Mouse (Mus musculus) intestine, postnatal 0 days (tissue): ENCODE results near the gene Shisa9. TPM values are rescaled to one million over a fixed set of nuclear protein-coding genes. Genes with fewer than 3 reads are reported as not detected.

Experiments
- ATAC-seq: fragments of 200-750 bp; cut with Nextera tagmentation; 2 replicates; pipeline ENCODE4 v1.8.0; 2017; ENCODE audit warnings: mild to moderate bottlenecking, moderate TSS enrichment, moderate library complexity
- H3K27ac ChIP-seq: fragments of 300-500 bp; sonication (generic); 2 replicates; pipeline ENCODE4 v1.5.1; 2014; ENCODE audit warnings: mild to moderate bottlenecking, low read depth, low read length, moderate library complexity
- H3K27me3 ChIP-seq: fragments of 300-500 bp; sonication (generic); replicated peaks from 2 replicates; pipeline ENCODE4 v1.6.1; 2014; ENCODE audit warnings: low read length, mixed read lengths; ENCODE audit not compliant: control insufficient read depth, insufficient read depth
- H3K36me3 ChIP-seq: fragments of 300-500 bp; sonication (generic); 2 replicates; pipeline ENCODE4 v1.6.1; 2014; ENCODE audit warnings: mild to moderate bottlenecking, moderate library complexity; ENCODE audit not compliant: control insufficient read depth, insufficient read depth
- H3K4me1 ChIP-seq: fragments of 300-500 bp; sonication (generic); replicated peaks from 2 replicates; pipeline ENCODE4 v1.6.1; 2014; ENCODE audit warnings: antibody characterized with exemption, low read length, mixed read lengths; ENCODE audit not compliant: control insufficient read depth, insufficient read depth
- H3K4me2 ChIP-seq: fragments of 300-500 bp; sonication (generic); replicated peaks from 2 replicates; pipeline ENCODE4 v1.6.1; 2014; ENCODE audit warnings: low read depth, mild to moderate bottlenecking, moderate library complexity
- H3K4me3 ChIP-seq: fragments of 300-500 bp; sonication (generic); 2 replicates; pipeline ENCODE4 v1.5.1; 2014; ENCODE audit warnings: low read depth, low read length
- H3K9ac ChIP-seq: fragments of 300-500 bp; sonication (generic); 2 replicates; pipeline ENCODE4 v1.6.1; 2014; ENCODE audit warnings: mild to moderate bottlenecking, low read depth, low read length
- H3K9me3 ChIP-seq: fragments of 300-500 bp; sonication (generic); 2 replicates; pipeline ENCODE4 v1.6.1; 2016; ENCODE audit warnings: mixed run types; ENCODE audit not compliant: control insufficient read depth
- CTCF ChIP-seq: sonication (generic); IDR thresholded peaks from 2 replicates; pipeline ENCODE4 v1.5.1; 2016; ENCODE audit warnings: low read depth, mild to moderate bottlenecking, control low read depth, antibody characterized with exemption, moderate library complexity
- WGBS: fragments of 180-500 bp; shearing (Covaris S2); extraction: QIAGEN DNeasy Blood & Tissue Kit; methylation state at CpG from one replicate; pipeline ENCODE4 v1.1.7; 2014; 5-methylcytosine and 5-hydroxymethylcytosine counted together
- polyA plus RNA-seq: library from polyadenylated mRNA; unstranded; fragments of >200 nt; fragmentation: Nextera tagmentation; extraction: Ambion mirVana; gene quantifications from 2 replicates; pipeline ENCODE4 v1.2.1, GENCODE M21; 2015

Gene Shisa9
- polyA plus RNA-seq, 1 experiment from 2014 or later: 0.37 TPM

DNA sequence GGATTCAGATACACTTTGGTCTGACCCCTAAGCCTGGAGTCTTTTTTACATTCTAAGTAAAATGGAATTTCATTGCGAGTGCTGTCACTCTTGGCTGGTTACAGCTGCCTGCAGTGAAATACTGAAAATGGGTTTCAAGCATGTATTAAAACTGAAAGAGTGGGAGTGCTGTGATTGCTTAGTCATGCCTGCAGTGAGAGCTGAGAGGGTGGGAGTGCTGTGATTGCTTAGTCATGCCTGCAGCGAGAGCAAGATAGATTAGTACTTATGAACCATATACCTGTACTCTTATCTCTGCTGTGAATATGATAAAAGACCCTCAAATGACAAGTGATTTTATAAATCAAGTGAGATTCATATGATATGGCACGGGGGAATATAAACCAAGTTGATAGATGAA, 26.2 kb downstream of the Shisa9 start:
- H3K9me3 ChIP-seq: no peaks in the 10 kb centered on the region
- no peak overlapping the region for H3K4me3 ChIP-seq
- no peaks in the 10 kb centered on the region for H3K36me3 ChIP-seq
- H3K4me2 ChIP-seq: no peak overlapping the region
- H3K27me3 ChIP-seq: no peaks in the 10 kb centered on the region
- no peak overlapping the region for H3K9ac ChIP-seq
- no peak for ATAC-seq
- no peaks in the 10 kb centered on the region for H3K4me1 ChIP-seq
- no peak overlapping the region for H3K27ac ChIP-seq
- no peak for TF ChIP-seq CTCF
- 74% methylated on average over 3 of the region's 3 CpGs for WGBS

DNA sequence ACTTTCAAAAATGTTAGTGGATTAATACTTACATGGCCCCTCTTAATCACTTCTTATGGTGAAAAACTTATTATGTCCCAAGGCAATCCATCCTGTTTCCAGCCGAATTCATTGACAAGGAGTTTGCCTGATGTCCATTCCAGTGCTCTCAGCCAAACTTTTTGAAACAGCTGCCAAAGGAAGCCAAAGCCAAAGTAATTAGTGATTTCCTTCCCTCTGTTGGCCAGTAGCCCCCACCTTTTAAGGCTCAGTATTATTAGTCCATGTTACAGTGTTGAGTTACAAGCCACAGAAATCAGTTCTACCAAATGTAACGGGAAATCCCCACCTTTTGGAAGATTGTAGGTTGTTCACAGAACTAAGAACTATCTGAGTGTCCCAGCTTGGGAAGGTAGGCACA, 28.8 kb downstream of the Shisa9 start:
- Histone ChIP-seq H3K27me3 (no peaks in the 10 kb centered on the region), H3K9ac (no peak overlapping the region), H3K27ac (no peak overlapping the region), H3K36me3 (no peaks in the 10 kb centered on the region), H3K4me2 (no peak overlapping the region), H3K4me1 (no peaks in the 10 kb centered on the region), H3K4me3 (no peak overlapping the region), H3K9me3 (no peaks in the 10 kb centered on the region)
- no peak for ATAC-seq
- 79% methylated on average over 2 of the region's 2 CpGs for WGBS
- TF ChIP-seq CTCF: no peak

DNA sequence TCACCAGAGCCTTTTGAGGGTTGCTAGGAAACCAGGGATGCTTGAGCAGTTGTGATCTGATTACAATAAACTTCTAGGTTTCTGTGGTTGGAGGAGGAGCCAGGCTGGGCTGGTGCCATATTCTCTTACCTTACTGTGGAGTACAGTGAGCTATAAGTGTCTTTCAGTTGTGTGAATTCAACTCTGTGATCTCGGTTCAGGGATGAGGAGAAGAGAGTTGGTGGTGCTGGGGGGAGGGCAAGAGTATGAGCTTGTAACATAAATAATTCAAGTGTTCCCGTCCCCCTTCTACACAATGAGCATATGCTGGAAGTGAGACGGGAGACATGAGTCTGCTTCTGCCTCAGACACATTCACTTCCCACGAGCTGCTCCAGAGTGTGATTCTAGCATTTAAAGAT, 30.6 kb downstream of the Shisa9 start:
- no peak for TF ChIP-seq CTCF
- H3K4me3 ChIP-seq: no peak overlapping the region
- WGBS: 65% methylated on average over 4 of the region's 4 CpGs
- no peaks in the 10 kb centered on the region for H3K9me3 ChIP-seq
- no peak overlapping the region for H3K27ac ChIP-seq
- no peak overlapping the region for H3K9ac ChIP-seq
- H3K4me1 ChIP-seq: no peaks in the 10 kb centered on the region
- no peak for ATAC-seq
- no peaks in the 10 kb centered on the region for H3K27me3 ChIP-seq
- no peak overlapping the region for H3K4me2 ChIP-seq
- no peaks in the 10 kb centered on the region for H3K36me3 ChIP-seq

DNA sequence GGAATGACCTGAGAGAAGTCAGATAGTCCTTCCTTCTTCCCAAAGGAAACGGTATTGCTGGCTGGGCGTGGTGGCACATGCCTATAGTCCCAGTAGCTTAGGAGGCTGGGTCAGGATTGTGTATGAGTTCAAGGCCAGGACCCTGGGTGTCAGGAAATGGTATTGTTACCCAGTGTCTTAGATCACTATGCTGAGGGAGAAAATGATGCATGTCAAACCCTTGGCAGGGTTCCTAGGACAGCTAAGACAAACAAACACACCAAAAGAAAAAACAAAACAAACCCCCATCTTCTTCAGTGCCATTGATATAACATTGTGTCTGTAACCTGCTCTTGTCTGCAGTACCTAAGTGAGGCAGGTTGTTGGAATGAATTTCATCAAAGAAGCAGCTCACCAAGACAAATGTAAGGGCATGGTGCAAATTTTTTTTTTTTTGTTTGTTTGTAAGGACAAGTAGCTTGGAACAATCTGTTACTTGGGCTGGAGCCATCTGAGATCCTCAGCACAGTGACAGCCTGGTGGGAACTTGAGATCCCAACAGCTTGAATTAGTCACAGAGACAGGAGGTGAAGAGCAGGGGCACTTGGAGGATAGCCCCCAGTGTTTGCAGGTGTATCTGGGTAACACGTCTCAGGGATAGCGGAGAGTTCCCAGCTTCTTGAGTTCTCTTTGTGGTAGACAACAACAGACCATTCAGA, 34.2 kb downstream of the Shisa9 start:
- no peak for TF ChIP-seq CTCF
- Histone ChIP-seq H3K36me3 (no peaks in the 10 kb centered on the region), H3K9me3 (no peaks in the 10 kb centered on the region), H3K4me2 (no peak overlapping the region), H3K27me3 (no peaks in the 10 kb centered on the region), H3K27ac (no peak overlapping the region), H3K4me1 (no peaks in the 10 kb centered on the region), H3K9ac (no peak overlapping the region), H3K4me3 (no peak overlapping the region)
- 75% methylated on average over 4 of the region's 4 CpGs for WGBS
- no peak for ATAC-seq

DNA sequence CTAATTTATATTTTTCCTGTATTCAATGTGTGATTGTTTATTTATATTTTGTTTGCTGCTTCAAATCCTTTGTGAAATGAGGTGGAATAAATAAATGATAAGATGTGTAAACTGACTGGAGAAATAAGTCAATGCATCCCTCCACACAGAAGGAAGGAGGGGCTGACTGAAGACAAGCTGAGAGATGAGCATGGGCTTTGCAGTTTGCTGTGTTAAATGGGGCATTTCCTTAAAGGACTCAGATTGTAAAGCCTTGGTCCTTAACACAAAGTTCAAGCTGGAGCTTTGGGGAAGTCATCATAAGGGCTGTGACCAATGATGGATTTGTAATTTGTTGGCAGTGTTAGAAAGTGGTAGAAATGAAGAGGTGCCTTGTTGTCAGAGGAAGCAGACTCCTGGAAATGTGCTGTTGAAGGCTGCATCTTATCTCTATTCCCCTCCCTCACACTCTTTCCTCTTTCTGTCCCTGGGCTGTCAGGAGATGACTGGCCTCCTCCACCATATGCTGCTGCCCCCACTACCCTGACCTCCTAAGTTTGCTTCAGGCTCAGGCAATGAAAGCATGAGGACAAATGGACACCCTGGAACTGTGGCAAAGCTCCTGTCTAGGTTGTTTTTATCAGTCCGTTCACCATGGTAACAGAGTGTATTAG, 36.3 kb downstream of the Shisa9 start:
- no peaks in the 10 kb centered on the region for H3K4me1 ChIP-seq
- no peak overlapping the region for H3K9ac ChIP-seq
- TF ChIP-seq CTCF: no peak
- H3K4me2 ChIP-seq: no peak overlapping the region
- no peaks in the 10 kb centered on the region for H3K36me3 ChIP-seq
- no peaks in the 10 kb centered on the region for H3K9me3 ChIP-seq
- no peak overlapping the region for H3K4me3 ChIP-seq
- ATAC-seq: no peak
- 71% methylated on average over 1 of the region's 1 CpGs for WGBS
- H3K27ac ChIP-seq: no peak overlapping the region
- no peaks in the 10 kb centered on the region for H3K27me3 ChIP-seq

DNA sequence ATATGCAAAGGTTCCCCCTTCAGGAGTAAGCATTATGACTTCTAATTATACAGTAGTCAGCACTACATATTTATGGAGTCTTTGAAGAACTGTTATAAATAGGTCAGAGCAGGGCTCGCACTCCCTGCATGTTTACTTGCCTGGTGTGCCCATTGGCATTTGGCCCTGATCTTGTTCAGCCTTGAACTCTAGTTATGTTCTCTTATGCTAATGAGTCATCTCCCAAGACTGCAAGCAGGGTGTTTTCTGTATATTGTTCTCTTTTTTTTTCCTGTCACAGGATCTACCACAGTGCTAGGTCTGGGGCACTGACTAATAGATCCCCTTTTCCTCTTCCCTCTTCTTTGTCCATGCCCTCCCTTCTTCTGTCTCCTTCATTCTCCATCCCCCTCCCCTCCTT, 48.5 kb downstream of the Shisa9 start:
- Histone ChIP-seq H3K4me1 (no peaks in the 10 kb centered on the region), H3K4me3 (no peak overlapping the region), H3K4me2 (no peak overlapping the region), H3K9ac (no peak overlapping the region), H3K36me3 (no peaks in the 10 kb centered on the region), H3K9me3 (no peaks in the 10 kb centered on the region), H3K27ac (no peak overlapping the region), H3K27me3 (no peaks in the 10 kb centered on the region)
- 68% methylated on average over 1 of the region's 1 CpGs for WGBS
- TF ChIP-seq CTCF: no peak
- no peak for ATAC-seq
